Mouse (Mus musculus): ENCODE measurements around the gene Abhd4. TPM values are rescaled to one million over a fixed set of nuclear protein-coding genes. Genes with fewer than 3 reads are reported as not detected.

Abhd4 gene
- polyA plus RNA-seq, 1 experiment from 2014 or later = 54.3 TPM

DNA sequence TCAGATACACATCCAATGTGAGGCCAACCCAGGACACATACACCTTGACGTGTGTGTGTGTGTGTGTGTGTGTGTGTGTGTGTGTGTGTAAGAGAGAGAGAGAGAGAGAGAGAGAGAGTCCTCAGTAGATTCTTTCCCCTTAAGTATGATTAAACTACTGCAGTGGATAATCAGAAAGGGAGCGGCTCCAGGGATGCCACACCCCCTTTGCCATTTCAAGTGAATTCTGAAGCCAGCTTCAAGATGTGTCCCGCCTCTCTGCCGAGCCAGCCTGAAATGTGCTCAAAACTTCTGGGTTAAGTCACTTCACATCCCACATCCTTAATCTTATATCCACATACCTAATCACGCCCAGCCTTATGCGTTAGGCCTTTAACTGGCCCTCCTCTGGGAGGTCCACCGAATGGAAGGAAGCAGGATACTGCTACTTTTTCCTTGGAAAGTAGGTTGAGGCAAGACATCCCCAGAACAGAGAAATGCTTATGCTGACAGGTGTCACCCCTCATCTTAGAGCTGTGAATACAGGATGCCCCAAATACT, 4.2 kb downstream of the Abhd4 start:
- Histone ChIP-seq H3K4me1 (ENCODE audit: control insufficient read depth, insufficient read depth, low read length) (peaks cover 9% of the 10 kb centered on the region), H3K36me3 (ENCODE audit: control insufficient read depth, insufficient read depth, low read length) (no peaks in the 10 kb centered on the region), H3K4me2 (replicated peaks; ENCODE audit: low read depth, low read length) (peak overlapping the region; percentile 87; the same call in 1 of the 2 replicates), H3K27me3 (ENCODE audit: control insufficient read depth, insufficient read depth, low read length) (no peaks in the 10 kb centered on the region), H3K27ac (ENCODE audit: low read length) (no peak overlapping the region), H3K9me3 (ENCODE audit: control insufficient read depth, low read depth, low read length) (no peaks in the 10 kb centered on the region), H3K4me3 (ENCODE audit: low read depth, low read length) (peak overlapping the region; percentile 61; the same call in 1 of the 2 replicates), H3K9ac (replicated peaks; ENCODE audit: low read depth, low read length) (no peak overlapping the region)
- ATAC-seq (ENCODE audit: insufficient number of reproducible peaks, insufficient read depth, low FRiP score, low read depth) = no peak
- WGBS = 59% methylated on average over 7 of the region's 7 CpGs

DNA sequence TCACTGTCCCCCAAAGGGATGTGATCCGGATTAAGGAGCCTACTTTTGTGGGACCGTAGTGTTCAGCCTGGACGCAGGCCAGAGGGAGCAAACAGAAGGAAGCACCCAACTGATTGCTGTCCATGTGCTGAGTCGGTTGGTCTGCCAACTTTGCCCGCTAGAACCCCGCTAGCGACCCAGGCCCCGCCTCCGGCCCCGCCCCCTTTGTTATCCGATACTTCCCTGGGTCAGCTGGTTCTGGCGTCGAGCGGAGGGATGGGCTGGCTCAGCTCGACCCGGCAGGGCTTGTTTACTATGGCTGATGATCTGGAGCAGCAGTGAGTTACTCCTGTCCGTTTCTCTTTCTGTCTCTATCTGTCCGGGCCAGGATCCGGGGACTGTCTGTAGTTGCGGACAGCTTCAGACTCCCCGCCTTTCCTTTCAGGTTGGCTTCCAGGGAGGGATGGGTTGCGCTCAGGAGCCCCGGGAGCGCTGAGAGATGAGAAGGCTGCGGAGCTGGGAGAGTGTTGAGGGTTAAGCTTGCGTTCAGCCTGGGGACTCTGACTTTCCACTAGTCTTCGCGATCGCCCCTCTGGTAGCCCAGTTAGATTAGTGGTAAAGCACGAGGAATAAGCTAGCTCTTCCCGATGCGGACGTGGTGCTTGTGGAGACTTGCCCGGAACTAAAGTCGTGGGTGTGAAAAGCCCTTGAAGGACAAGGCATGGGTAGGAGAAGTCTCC, 5.2 kb downstream of the Abhd4 start:
- H3K27ac ChIP-seq (ENCODE audit: low read length) = peak overlapping the region; percentile 72; the same call in 1 of the 2 replicates
- H3K4me2 ChIP-seq (replicated peaks; ENCODE audit: low read depth, low read length) = peak overlapping the region; percentile 87
- peak; percentile 94 for ATAC-seq (ENCODE audit: insufficient number of reproducible peaks, insufficient read depth, low FRiP score, low read depth)
- H3K4me1 ChIP-seq (ENCODE audit: control insufficient read depth, insufficient read depth, low read length) = peaks cover 9% of the 10 kb centered on the region
- 0 out of 2 replicates have a peak, but pooled peaks cover 4% of the 10 kb centered on the region for H3K36me3 ChIP-seq (ENCODE audit: control insufficient read depth, insufficient read depth, low read length)
- no peaks in the 10 kb centered on the region for H3K27me3 ChIP-seq (ENCODE audit: control insufficient read depth, insufficient read depth, low read length)
- peak overlapping the region; percentile 67 for H3K9ac ChIP-seq (replicated peaks; ENCODE audit: low read depth, low read length)
- WGBS = under 1% methylated on average over 35 of the region's 35 CpGs
- peak overlapping the region; percentile 61 for H3K4me3 ChIP-seq (ENCODE audit: low read depth, low read length)
- no peaks in the 10 kb centered on the region for H3K9me3 ChIP-seq (ENCODE audit: control insufficient read depth, low read depth, low read length)

DNA sequence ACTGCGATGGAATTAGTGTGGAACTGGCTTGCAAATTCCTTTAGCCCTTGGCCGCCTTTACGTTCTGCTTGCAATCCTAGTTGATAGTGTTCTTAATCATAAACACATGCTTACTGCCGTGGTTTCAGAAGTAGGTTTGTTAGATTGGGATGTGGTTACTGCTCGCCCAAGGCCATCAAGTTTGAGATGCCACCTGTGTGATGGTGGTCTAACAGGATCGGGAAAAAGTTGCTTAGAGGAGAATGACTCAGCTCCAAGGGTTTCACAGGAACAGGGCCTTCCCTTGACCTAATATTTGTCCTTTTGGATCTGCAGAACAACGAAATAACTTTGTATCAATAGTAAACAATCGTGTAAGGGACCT, 5.7 kb downstream of the Abhd4 start:
- H3K4me2 ChIP-seq (replicated peaks; ENCODE audit: low read depth, low read length) = peak overlapping the region; percentile 87
- H3K4me3 ChIP-seq (ENCODE audit: low read depth, low read length) = peak overlapping the region; percentile 61
- peak overlapping the region; percentile 67; the same call in 1 of the 2 replicates for H3K9ac ChIP-seq (replicated peaks; ENCODE audit: low read depth, low read length)
- H3K27me3 ChIP-seq (ENCODE audit: control insufficient read depth, insufficient read depth, low read length) = no peaks in the 10 kb centered on the region
- no peak overlapping the region for H3K27ac ChIP-seq (ENCODE audit: low read length)
- no peak for ATAC-seq (ENCODE audit: insufficient number of reproducible peaks, insufficient read depth, low FRiP score, low read depth)
- H3K4me1 ChIP-seq (ENCODE audit: control insufficient read depth, insufficient read depth, low read length) = peaks cover 9% of the 10 kb centered on the region
- 0 out of 2 replicates have a peak, but pooled peaks cover 4% of the 10 kb centered on the region for H3K36me3 ChIP-seq (ENCODE audit: control insufficient read depth, insufficient read depth, low read length)
- WGBS = 20% methylated on average over 8 of the region's 8 CpGs
- no peaks in the 10 kb centered on the region for H3K9me3 ChIP-seq (ENCODE audit: control insufficient read depth, low read depth, low read length)

DNA sequence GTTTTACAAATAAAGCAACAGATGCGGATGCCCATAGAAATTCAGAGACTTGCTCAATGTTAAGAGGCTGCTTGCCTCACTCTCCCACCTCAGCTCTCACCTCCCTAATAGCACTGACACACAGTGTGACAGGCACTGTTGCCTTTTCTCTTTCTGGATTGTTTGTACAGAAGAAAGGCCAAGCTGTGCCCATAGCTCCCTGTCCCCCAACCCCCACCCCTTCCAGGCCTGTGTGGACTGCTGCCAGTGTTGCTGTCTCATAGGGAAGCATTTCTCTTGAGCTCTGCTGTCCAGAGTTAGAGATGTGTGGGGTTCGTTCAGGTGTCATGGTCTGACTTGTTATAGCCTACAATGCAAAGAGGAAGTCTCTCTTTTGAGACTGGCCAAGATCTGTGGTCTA, 6.2 kb downstream of the Abhd4 start:
- no peaks in the 10 kb centered on the region for H3K27me3 ChIP-seq (ENCODE audit: control insufficient read depth, insufficient read depth, low read length)
- H3K9me3 ChIP-seq (ENCODE audit: control insufficient read depth, low read depth, low read length) = no peaks in the 10 kb centered on the region
- H3K9ac ChIP-seq (replicated peaks; ENCODE audit: low read depth, low read length) = no peak overlapping the region
- ATAC-seq (ENCODE audit: insufficient number of reproducible peaks, insufficient read depth, low FRiP score, low read depth) = no peak
- 76% methylated on average over 2 of the region's 2 CpGs for WGBS
- no peak overlapping the region for H3K27ac ChIP-seq (ENCODE audit: low read length)
- H3K4me2 ChIP-seq (replicated peaks; ENCODE audit: low read depth, low read length) = peak overlapping the region; percentile 87
- H3K4me3 ChIP-seq (ENCODE audit: low read depth, low read length) = peak overlapping the region; percentile 61; the same call in 1 of the 2 replicates
- H3K4me1 ChIP-seq (ENCODE audit: control insufficient read depth, insufficient read depth, low read length) = peaks cover 9% of the 10 kb centered on the region
- 0 out of 2 replicates have a peak, but pooled peaks cover 4% of the 10 kb centered on the region for H3K36me3 ChIP-seq (ENCODE audit: control insufficient read depth, insufficient read depth, low read length)

DNA sequence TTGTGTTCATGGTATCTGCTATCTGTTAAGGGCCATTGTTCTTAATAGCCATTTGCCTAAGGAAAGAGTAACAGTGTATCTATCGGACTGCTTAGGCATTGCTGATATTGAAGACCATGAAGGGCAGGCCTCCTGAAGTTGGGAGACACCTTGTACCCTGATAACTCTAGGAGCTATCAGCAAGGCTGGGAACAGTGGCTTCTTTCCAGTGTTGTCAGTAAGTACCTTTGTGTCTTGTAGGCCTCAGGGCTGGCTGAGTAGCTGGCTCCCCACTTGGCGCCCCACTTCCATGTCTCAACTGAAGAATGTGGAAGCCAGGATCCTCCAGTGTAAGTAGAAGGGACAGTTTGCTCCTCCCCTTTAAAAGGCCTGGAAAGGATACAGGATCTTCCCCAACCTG, 7.4 kb downstream of the Abhd4 start:
- 0 out of 2 replicates have a peak, but pooled peaks cover 7% of the 10 kb centered on the region for H3K36me3 ChIP-seq (ENCODE audit: control insufficient read depth, insufficient read depth, low read length)
- no peak overlapping the region for H3K4me2 ChIP-seq (replicated peaks; ENCODE audit: low read depth, low read length)
- no peak overlapping the region for H3K4me3 ChIP-seq (ENCODE audit: low read depth, low read length)
- peaks cover 9% of the 10 kb centered on the region for H3K4me1 ChIP-seq (ENCODE audit: control insufficient read depth, insufficient read depth, low read length)
- 96% methylated on average over 2 of the region's 2 CpGs for WGBS
- no peaks in the 10 kb centered on the region for H3K27me3 ChIP-seq (ENCODE audit: control insufficient read depth, insufficient read depth, low read length)
- no peak overlapping the region for H3K27ac ChIP-seq (ENCODE audit: low read length)
- H3K9me3 ChIP-seq (ENCODE audit: control insufficient read depth, low read depth, low read length) = no peaks in the 10 kb centered on the region
- no peak overlapping the region for H3K9ac ChIP-seq (replicated peaks; ENCODE audit: low read depth, low read length)
- ATAC-seq (ENCODE audit: insufficient number of reproducible peaks, insufficient read depth, low FRiP score, low read depth) = no peak

DNA sequence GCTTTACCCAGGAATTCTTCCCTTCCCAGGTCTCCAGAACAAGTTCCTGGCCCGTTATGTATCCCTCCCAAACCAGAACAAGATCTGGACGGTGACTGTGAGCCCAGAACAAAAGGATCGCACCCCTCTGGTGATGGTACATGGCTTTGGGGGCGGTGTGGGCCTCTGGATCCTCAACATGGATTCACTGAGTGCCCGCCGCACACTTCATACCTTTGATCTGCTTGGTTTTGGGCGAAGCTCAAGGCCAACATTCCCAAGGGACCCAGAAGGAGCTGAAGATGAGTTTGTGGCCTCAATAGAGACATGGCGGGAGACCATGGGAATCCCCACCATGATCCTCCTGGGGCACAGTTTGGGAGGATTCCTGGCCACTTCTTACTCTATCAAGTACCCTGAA, 8.6 kb downstream of the Abhd4 start:
- Histone ChIP-seq H3K36me3 (ENCODE audit: control insufficient read depth, insufficient read depth, low read length) (peaks cover 12% of the 10 kb centered on the region; the same call in 1 of the 2 replicates), H3K27ac (ENCODE audit: low read length) (no peak overlapping the region), H3K4me2 (replicated peaks; ENCODE audit: low read depth, low read length) (no peak overlapping the region), H3K4me1 (ENCODE audit: control insufficient read depth, insufficient read depth, low read length) (peaks cover 9% of the 10 kb centered on the region), H3K9me3 (ENCODE audit: control insufficient read depth, low read depth, low read length) (no peaks in the 10 kb centered on the region), H3K27me3 (ENCODE audit: control insufficient read depth, insufficient read depth, low read length) (no peaks in the 10 kb centered on the region), H3K9ac (replicated peaks; ENCODE audit: low read depth, low read length) (no peak overlapping the region), H3K4me3 (ENCODE audit: low read depth, low read length) (no peak overlapping the region)
- no peak for ATAC-seq (ENCODE audit: insufficient number of reproducible peaks, insufficient read depth, low FRiP score, low read depth)
- 93% methylated on average over 8 of the region's 8 CpGs for WGBS

DNA sequence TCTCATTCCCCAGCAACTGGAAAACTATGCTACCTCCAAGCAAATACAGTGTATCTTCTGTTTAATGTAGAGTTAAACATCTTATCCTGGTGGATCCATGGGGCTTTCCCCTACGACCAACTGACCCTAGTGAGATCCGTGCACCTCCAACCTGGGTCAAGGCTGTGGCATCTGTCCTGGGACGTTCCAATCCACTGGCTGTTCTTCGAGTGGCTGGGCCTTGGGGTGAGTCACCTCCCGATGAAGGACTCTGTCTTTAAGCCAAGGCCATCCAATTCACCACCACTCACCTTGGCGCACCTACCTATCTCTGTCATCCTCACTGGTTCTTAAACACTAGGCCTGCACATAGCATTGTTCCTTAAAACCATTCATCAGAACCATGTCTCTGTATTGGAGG, 9.1 kb downstream of the Abhd4 start:
- no peak overlapping the region for H3K9ac ChIP-seq (replicated peaks; ENCODE audit: low read depth, low read length)
- no peak overlapping the region for H3K4me3 ChIP-seq (ENCODE audit: low read depth, low read length)
- no peaks in the 10 kb centered on the region for H3K27me3 ChIP-seq (ENCODE audit: control insufficient read depth, insufficient read depth, low read length)
- H3K4me1 ChIP-seq (ENCODE audit: control insufficient read depth, insufficient read depth, low read length) = peaks cover 9% of the 10 kb centered on the region
- no peaks in the 10 kb centered on the region for H3K9me3 ChIP-seq (ENCODE audit: control insufficient read depth, low read depth, low read length)
- no peak overlapping the region for H3K27ac ChIP-seq (ENCODE audit: low read length)
- 90% methylated on average over 6 of the region's 6 CpGs for WGBS
- H3K36me3 ChIP-seq (ENCODE audit: control insufficient read depth, insufficient read depth, low read length) = peaks cover 15% of the 10 kb centered on the region; the same call in 1 of the 2 replicates
- no peak overlapping the region for H3K4me2 ChIP-seq (replicated peaks; ENCODE audit: low read depth, low read length)
- ATAC-seq (ENCODE audit: insufficient number of reproducible peaks, insufficient read depth, low FRiP score, low read depth) = no peak

DNA sequence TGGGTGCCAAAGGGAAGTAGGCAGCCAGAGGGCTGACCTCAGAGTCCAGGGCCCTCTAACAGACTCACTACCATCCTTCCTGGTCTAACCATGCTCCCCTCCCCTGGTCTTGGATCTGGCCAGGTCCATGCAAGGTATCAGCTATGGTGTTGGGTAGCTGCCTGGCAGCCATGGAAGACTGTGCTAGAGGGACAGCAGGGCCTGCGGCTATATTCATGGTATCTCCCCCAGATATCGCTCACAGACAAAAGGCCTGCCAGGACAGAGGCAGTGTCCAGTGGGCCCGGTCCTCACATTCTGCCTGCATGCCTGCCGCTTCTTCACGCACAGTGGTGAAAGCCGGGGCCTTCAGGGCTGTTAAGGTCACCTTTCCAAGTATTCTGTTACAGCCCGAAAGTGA, 10.2 kb downstream of the Abhd4 start:
- Histone ChIP-seq H3K4me1 (ENCODE audit: control insufficient read depth, insufficient read depth, low read length) (peaks cover 9% of the 10 kb centered on the region), H3K27me3 (ENCODE audit: control insufficient read depth, insufficient read depth, low read length) (no peaks in the 10 kb centered on the region), H3K27ac (ENCODE audit: low read length) (no peak overlapping the region), H3K36me3 (ENCODE audit: control insufficient read depth, insufficient read depth, low read length) (peaks cover 15% of the 10 kb centered on the region; the same call in 1 of the 2 replicates), H3K4me3 (ENCODE audit: low read depth, low read length) (no peak overlapping the region), H3K4me2 (replicated peaks; ENCODE audit: low read depth, low read length) (no peak overlapping the region), H3K9me3 (ENCODE audit: control insufficient read depth, low read depth, low read length) (no peaks in the 10 kb centered on the region), H3K9ac (replicated peaks; ENCODE audit: low read depth, low read length) (no peak overlapping the region)
- 93% methylated on average over 7 of the region's 7 CpGs for WGBS
- no peak for ATAC-seq (ENCODE audit: insufficient number of reproducible peaks, insufficient read depth, low FRiP score, low read depth)
